Mouse (Mus musculus) forebrain, embryonic 11.5 days (tissue): ENCODE measurements at regions not wholly inside any gene's neighbourhood (a gene's known extent, or its start where the extent isn't known, plus 50 kb on each side); places are given as distances from the start of the nearest gene placed in this dataset.

Experiments used
- ATAC-seq: fragments of 200-750 bp; cut with Nextera tagmentation; replicated peaks from 2 replicates; pipeline ENCODE4 v1.8.0; 2017; ENCODE audit warnings: moderate TSS enrichment; ENCODE audit not compliant: low FRiP score
- DNase-seq: peaks from one replicate; pipeline ENCODE4 v3.0.0-alpha.2; 2017; ENCODE audit warnings: low spot score
- H3K27ac ChIP-seq: fragments of 300-500 bp; sonication (generic); 2 replicates; pipeline ENCODE4 v1.5.1; 2014; ENCODE audit warnings: low read depth, low read length
- H3K27me3 ChIP-seq: fragments of 300-500 bp; sonication (generic); 2 replicates; pipeline ENCODE4 v1.6.1; 2014; ENCODE audit warnings: mild to moderate bottlenecking, low read length, mixed read lengths; ENCODE audit not compliant: control insufficient read depth, insufficient read depth
- H3K36me3 ChIP-seq: fragments of 300-500 bp; sonication (generic); 2 replicates; pipeline ENCODE4 v1.6.1; 2014; ENCODE audit warnings: mild to moderate bottlenecking, low read length, moderate library complexity, mixed read lengths; ENCODE audit not compliant: control insufficient read depth, insufficient read depth
- H3K4me1 ChIP-seq: fragments of 300-500 bp; sonication (generic); replicated peaks from 2 replicates; pipeline ENCODE4 v1.6.1; 2014; ENCODE audit warnings: low read length, mixed read lengths; ENCODE audit not compliant: control insufficient read depth, insufficient read depth
- H3K4me2 ChIP-seq: fragments of 300-500 bp; sonication (generic); 2 replicates; pipeline ENCODE4 v1.6.1; 2014; ENCODE audit warnings: low read depth, mild to moderate bottlenecking, low read length, moderate library complexity, mixed read lengths; ENCODE audit not compliant: severe bottlenecking
- H3K4me3 ChIP-seq: fragments of 300-500 bp; sonication (generic); 2 replicates; pipeline ENCODE4 v1.5.1; 2014; ENCODE audit warnings: low read depth, low read length
- H3K9ac ChIP-seq: fragments of 300-500 bp; sonication (generic); 2 replicates; pipeline ENCODE4 v1.6.1; 2014; ENCODE audit warnings: low read length
- H3K9me3 ChIP-seq: fragments of 300-500 bp; sonication (generic); 2 replicates; pipeline ENCODE4 v1.6.1; 2016; ENCODE audit warnings: low read length, mixed read lengths; ENCODE audit not compliant: control insufficient read depth
- WGBS: fragments of 180-500 bp; shearing (Covaris S2); extraction: QIAGEN DNeasy Blood & Tissue Kit; methylation state at CpG from one replicate; pipeline ENCODE4 v1.1.7; 2014; 5-methylcytosine and 5-hydroxymethylcytosine counted together

- 92% methylated on average over 9 of the region's 9 CpGs for WGBS
- ATAC-seq = no peak
- H3K27me3 ChIP-seq = no peaks in the 10 kb centered on the region
- no peak overlapping the region for H3K9ac ChIP-seq
- no peaks in the 10 kb centered on the region for H3K9me3 ChIP-seq
- H3K27ac ChIP-seq = no peak overlapping the region
- no peaks in the 10 kb centered on the region for H3K4me1 ChIP-seq
- no peak overlapping the region for H3K4me3 ChIP-seq
- H3K4me2 ChIP-seq = no peak overlapping the region
- no peak for DNase-seq
- no peaks in the 10 kb centered on the region for H3K36me3 ChIP-seq
Measured at GRCm38 (mm10) chr6:37618990-37619389, 89.0 kb downstream of the Akr1d1 start.

DNA sequence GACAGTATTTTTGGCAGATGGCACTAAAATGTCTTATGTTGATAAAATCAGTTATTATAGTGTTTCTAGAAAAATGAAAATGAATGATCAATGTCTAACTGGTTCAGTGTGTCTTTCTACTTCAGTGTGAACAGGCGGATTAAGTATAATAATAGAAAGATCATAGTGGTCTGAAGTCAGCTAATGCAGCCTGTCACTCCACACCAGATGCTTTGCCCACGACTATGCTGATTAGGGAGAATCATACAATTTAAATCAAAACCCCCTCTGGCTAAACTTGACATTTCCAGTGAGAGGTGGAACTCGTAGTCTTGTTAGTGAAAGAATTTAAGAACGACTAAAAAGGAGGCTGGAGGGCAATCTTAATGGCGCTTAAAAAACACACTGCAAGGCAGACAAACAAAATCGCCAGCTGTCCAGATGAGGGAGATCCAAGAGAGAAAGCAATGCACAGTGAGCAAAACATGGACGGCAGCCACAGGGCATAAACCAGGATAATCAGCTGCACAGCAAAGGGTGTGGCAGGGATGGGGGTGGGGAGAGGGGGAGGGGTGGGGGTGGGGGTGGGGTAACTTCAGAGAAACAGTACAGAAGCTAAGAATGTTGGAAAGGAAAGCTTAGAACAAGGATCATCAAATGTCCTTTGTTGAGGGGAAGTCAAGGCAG lies 91.5 kb downstream of the Akr1d1 start:
- no peak overlapping the region for H3K4me2 ChIP-seq
- DNase-seq = no peak

DNA sequence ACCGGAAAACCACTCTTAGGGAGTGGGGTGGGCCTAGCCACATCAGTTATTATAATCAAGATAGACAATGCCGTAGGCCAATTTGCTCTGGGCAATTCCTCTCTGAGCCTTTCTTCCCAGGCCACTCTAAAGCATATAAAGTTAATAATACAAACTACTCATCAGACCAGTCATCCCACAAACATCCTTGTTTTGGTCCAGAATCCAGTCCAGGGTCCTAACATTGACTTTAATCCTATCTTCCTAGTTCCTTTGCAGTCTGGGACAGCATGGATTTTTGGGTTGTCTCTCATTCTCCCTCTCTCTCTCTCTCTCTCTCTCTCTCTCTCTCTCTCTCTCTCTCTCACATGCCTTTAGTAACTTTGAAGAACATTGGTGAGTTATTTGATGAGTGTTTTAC lies 92.3 kb downstream of the Akr1d1 start:
- DNase-seq (no peak), ATAC-seq (no peak)
- no peak overlapping the region for H3K4me3 ChIP-seq
- no peaks in the 10 kb centered on the region for H3K9me3 ChIP-seq
- no peaks in the 10 kb centered on the region for H3K27me3 ChIP-seq
- no peak overlapping the region for H3K4me2 ChIP-seq
- no peak overlapping the region for H3K27ac ChIP-seq
- no peak overlapping the region for H3K9ac ChIP-seq
- H3K36me3 ChIP-seq = no peaks in the 10 kb centered on the region
- no peaks in the 10 kb centered on the region for H3K4me1 ChIP-seq
- WGBS = 89% methylated on average over 2 of the region's 2 CpGs

More for the DNA sequence above, 91.5 kb downstream of the Akr1d1 start:
- Histone ChIP-seq H3K9me3 (no peaks in the 10 kb centered on the region), H3K4me3 (no peak overlapping the region), H3K27ac (no peak overlapping the region), H3K27me3 (no peaks in the 10 kb centered on the region), H3K9ac (no peak overlapping the region), H3K36me3 (no peaks in the 10 kb centered on the region), H3K4me1 (no peaks in the 10 kb centered on the region)
- ATAC-seq = no peak
- 60% methylated on average over 7 of the region's 7 CpGs for WGBS

- DNase-seq (no peak), ATAC-seq (no peak)
- Histone ChIP-seq H3K27me3 (no peaks in the 10 kb centered on the region), H3K4me2 (no peak overlapping the region), H3K4me1 (no peaks in the 10 kb centered on the region), H3K36me3 (no peaks in the 10 kb centered on the region), H3K4me3 (no peak overlapping the region), H3K9ac (no peak overlapping the region), H3K27ac (no peak overlapping the region), H3K9me3 (no peaks in the 10 kb centered on the region)
- 85% methylated on average over 5 of the region's 5 CpGs for WGBS
Measured at GRCm38 (mm10) chr6:37627206-37627605, 97.2 kb downstream of the Akr1d1 start.

GRCm38 (mm10) chr6:37633948-37634347 lies 104.0 kb downstream of the Akr1d1 start:
- DNase-seq (no peak), ATAC-seq (no peak)
- Histone ChIP-seq H3K36me3 (no peaks in the 10 kb centered on the region), H3K4me3 (no peak overlapping the region), H3K27ac (no peak overlapping the region), H3K4me2 (no peak overlapping the region), H3K9me3 (no peaks in the 10 kb centered on the region), H3K4me1 (no peaks in the 10 kb centered on the region), H3K9ac (no peak overlapping the region), H3K27me3 (no peaks in the 10 kb centered on the region)
- 96% methylated on average over 1 of the region's 1 CpGs for WGBS

DNA sequence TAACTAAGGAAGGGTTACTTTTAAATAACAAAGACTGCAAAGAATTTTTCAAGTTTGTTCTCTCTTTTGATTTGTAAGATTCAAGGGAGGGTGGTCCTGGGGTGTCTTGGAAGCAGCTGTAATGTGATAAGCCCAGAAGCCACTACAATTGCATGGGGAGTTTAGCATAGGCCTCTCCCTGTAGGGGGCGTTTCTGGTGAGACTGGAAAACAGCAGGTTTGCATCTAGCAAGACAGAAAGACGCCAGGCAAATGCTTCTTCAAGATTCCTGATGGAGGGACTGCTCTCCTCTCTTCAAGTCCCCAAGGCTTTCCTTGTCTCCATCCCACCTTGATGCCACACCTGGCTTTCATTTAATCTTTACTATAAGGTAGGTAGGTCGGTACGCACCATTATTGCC lies 112.1 kb downstream of the Akr1d1 start:
- no peaks in the 10 kb centered on the region for H3K9me3 ChIP-seq
- no peak overlapping the region for H3K27ac ChIP-seq
- no peak overlapping the region for H3K4me3 ChIP-seq
- H3K4me1 ChIP-seq = peaks cover 6% of the 10 kb centered on the region; the same call in 1 of the 2 replicates
- DNase-seq (no peak), ATAC-seq (no peak)
- H3K36me3 ChIP-seq = no peaks in the 10 kb centered on the region
- H3K4me2 ChIP-seq = no peak overlapping the region
- H3K27me3 ChIP-seq = no peaks in the 10 kb centered on the region
- WGBS = 25% methylated on average over 4 of the region's 4 CpGs
- H3K9ac ChIP-seq = no peak overlapping the region

GRCm38 (mm10) chr6:37642701-37643121 lies 112.7 kb downstream of the Akr1d1 start:
- 37% methylated on average over 8 of the region's 8 CpGs for WGBS
- peak; percentile 83 for ATAC-seq
- no peaks in the 10 kb centered on the region for H3K9me3 ChIP-seq
- H3K27me3 ChIP-seq = no peaks in the 10 kb centered on the region
- peak; percentile 61 for DNase-seq
- no peak overlapping the region for H3K4me3 ChIP-seq
- peak overlapping the region; percentile 19; the same call in 1 of the 2 replicates for H3K4me2 ChIP-seq
- H3K9ac ChIP-seq = no peak overlapping the region
- peaks cover 6% of the 10 kb centered on the region; the same call in 1 of the 2 replicates for H3K4me1 ChIP-seq
- no peaks in the 10 kb centered on the region for H3K36me3 ChIP-seq
- no peak overlapping the region for H3K27ac ChIP-seq

DNA sequence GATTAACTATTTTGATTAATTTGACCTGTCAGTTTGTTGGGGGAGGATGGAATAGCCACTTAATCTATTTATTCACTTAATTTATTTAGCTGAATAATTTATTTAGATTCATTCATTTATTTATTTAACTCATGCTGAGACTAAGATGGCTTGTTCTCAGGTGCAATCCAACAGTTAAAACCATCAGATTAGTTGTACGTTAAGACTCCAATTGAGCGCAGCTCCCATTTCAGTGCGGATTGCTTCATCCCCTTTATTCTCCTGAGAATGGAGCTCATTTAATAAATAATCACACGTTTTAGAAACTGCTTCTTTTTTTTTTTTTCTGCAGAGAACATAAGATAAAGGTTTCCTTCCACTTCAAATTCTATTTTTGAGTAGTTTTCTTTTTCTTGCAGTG lies 113.2 kb downstream of the Akr1d1 start:
- no peak overlapping the region for H3K4me3 ChIP-seq
- H3K4me1 ChIP-seq = peaks cover 6% of the 10 kb centered on the region; the same call in 1 of the 2 replicates
- no peak overlapping the region for H3K4me2 ChIP-seq
- 0 out of 2 replicates have a peak, but pooled peaks have one; percentile 39 for ATAC-seq
- H3K36me3 ChIP-seq = no peaks in the 10 kb centered on the region
- H3K27ac ChIP-seq = no peak overlapping the region
- DNase-seq = no peak
- no peak overlapping the region for H3K9ac ChIP-seq
- WGBS = 42% methylated on average over 4 of the region's 4 CpGs
- H3K9me3 ChIP-seq = no peaks in the 10 kb centered on the region
- no peaks in the 10 kb centered on the region for H3K27me3 ChIP-seq

GRCm38 (mm10) chr6:37643718-37644117 lies 113.7 kb downstream of the Akr1d1 start:
- no peak for ATAC-seq
- Histone ChIP-seq H3K9me3 (no peaks in the 10 kb centered on the region), H3K27ac (no peak overlapping the region), H3K4me2 (no peak overlapping the region), H3K27me3 (no peaks in the 10 kb centered on the region), H3K9ac (no peak overlapping the region), H3K36me3 (no peaks in the 10 kb centered on the region), H3K4me1 (peaks cover 6% of the 10 kb centered on the region; the same call in 1 of the 2 replicates), H3K4me3 (no peak overlapping the region)
- DNase-seq = no peak
- WGBS = 66% methylated on average over 2 of the region's 2 CpGs
